Mouse (Mus musculus): Measurements from ENCODE around the gene Tap1. TPM values are rescaled to one million over a fixed set of nuclear protein-coding genes. Genes with fewer than 3 reads are reported as not detected.
"Not testable (repeated sequence)": the region's sequence is repeated elsewhere in the genome, so short reads cannot be mapped to it uniquely, and the experiment has no call there.

Tap1 gene
- 0.05 and 0.06 TPM in 2 replicates for polyA plus RNA-seq (2012)

DNA sequence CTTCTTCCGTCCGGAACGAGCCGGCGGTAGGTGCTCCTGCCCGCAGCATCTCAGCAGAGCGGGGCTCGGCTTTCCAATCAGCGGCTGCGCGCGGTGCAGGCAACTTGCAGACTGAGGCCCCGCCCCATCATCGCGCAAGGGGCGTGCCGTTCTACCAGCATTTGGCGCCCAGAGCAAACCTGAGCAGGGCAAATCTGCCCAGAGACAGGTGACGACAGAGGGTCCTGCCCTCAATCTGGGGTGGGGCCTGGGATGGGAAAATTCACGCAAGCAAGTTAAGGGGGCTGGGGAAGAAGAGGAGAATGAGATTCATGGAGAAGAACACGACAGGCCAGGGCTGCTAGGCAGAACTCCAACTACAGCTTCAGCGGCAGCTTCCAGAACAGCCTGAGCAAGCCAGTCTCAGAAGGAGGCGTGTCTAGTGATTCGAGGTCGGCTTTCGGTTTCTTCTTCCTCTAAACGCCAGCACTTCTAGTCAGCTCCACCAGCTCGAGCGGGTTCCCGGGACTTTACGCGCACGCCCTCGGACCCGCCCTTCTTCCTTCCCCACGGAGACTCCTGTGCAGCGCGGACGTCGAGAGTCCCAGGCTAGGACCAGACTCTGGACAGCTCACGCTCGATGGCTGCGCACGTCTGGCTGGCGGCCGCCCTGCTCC is at the start of gene Tap1, which contains the start of gene Psmb9:
TSS of gene Tap1 (plus strand) at position 293 of the 656 bp plus-strand sequence.
TSS of gene Psmb9 (minus strand) at position 504 of the 656 bp plus-strand sequence.
- peaks cover 23% of the 10 kb centered on the region for H3K4me1 ChIP-seq (ENCODE audit: control insufficient read depth)
- TF ChIP-seq GATA1 (IDR thresholded peaks at IDR 0.05; ENCODE audit: low read length) (no peak), TAL1 (IDR thresholded peaks at IDR 0.05; ENCODE audit: low read length) (no peak)

DNA sequence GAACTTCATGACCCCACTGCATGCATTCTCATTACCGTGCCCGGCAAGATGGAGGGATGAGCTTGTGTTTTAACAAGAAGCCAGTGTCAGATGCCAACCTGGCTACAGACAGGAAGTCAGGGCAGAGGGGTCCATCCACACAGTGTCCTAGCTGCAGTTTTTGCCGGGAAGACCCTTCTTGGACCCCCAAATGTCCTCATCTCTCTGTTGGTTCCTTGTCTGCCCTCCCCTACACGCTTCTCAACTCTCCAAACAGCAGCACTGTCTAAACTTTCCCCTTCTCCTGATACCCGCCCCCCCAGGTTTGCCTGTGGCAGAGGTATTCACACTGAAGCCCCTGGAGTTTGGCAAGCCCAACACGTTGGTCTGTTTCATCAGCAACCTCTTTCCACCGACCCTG is 49.8 kb upstream of the Tap1 start:
- H3K27me3 ChIP-seq (ENCODE audit: control insufficient read depth) = peaks cover 51% of the 10 kb centered on the region

More for the DNA sequence above, at the start of gene Tap1, which contains the start of gene Psmb9:
- Histone ChIP-seq H3K4me3 (replicated peaks) (peak within 1 kb of the TSS; percentile 80), H3K27me3 (ENCODE audit: control insufficient read depth) (peaks cover 63% of the 10 kb centered on the region), H3K9me3 (ENCODE audit: control insufficient read depth, low read length) (no peaks in the 10 kb centered on the region), H3K36me3 (ENCODE audit: control insufficient read depth) (no peaks in the 10 kb centered on the region)

GRCm38 (mm10) chr17:34138655-34139054 is 48.7 kb upstream of the Tap1 start:
- H3K36me3 ChIP-seq (ENCODE audit: control insufficient read depth) = no peaks in the 10 kb centered on the region
- TF ChIP-seq GATA1 (IDR thresholded peaks at IDR 0.05; ENCODE audit: low read length) (no peak), TAL1 (IDR thresholded peaks at IDR 0.05; ENCODE audit: low read length) (no peak)
- H3K4me3 ChIP-seq (replicated peaks) = no peak overlapping the region
- peaks cover 26% of the 10 kb centered on the region for H3K4me1 ChIP-seq (ENCODE audit: control insufficient read depth)
- H3K9me3 ChIP-seq (ENCODE audit: control insufficient read depth, low read length) = no peaks in the 10 kb centered on the region
- peaks cover 51% of the 10 kb centered on the region for H3K27me3 ChIP-seq (ENCODE audit: control insufficient read depth)

More for the DNA sequence above, 49.8 kb upstream of the Tap1 start:
- Histone ChIP-seq H3K36me3 (ENCODE audit: control insufficient read depth) (no peaks in the 10 kb centered on the region), H3K4me3 (replicated peaks) (no peak overlapping the region), H3K4me1 (ENCODE audit: control insufficient read depth) (peaks cover 24% of the 10 kb centered on the region), H3K9me3 (ENCODE audit: control insufficient read depth, low read length) (no peaks in the 10 kb centered on the region)
- TF ChIP-seq TAL1 (IDR thresholded peaks at IDR 0.05; ENCODE audit: low read length) (no peak), GATA1 (IDR thresholded peaks at IDR 0.05; ENCODE audit: low read length) (no peak)

DNA sequence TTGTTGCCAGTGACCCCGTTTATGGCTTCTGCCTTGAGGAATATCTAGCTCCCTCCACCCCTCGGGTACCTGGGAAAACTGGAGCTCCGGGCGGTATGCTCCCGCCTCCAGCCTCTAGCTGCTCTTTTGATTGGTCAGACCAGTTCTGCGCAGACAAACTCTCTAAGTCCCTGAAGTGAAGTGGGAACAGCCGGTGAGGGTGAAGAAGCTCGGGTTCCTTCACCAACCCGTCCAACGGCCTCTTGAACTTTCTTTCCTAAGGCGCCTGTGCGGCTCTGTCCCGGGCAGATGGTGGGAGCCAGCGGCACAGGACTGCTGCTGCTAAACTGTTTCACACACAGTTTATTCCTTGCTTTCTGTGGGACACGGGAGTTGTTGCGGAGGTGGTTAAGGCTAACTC is 47.9 kb upstream of the Tap1 start:
- Histone ChIP-seq H3K9me3 (ENCODE audit: control insufficient read depth, low read length) (no peaks in the 10 kb centered on the region), H3K4me3 (replicated peaks) (peak overlapping the region; percentile 52), H3K36me3 (ENCODE audit: control insufficient read depth) (no peaks in the 10 kb centered on the region), H3K4me1 (ENCODE audit: control insufficient read depth) (peaks cover 26% of the 10 kb centered on the region), H3K27me3 (ENCODE audit: control insufficient read depth) (peaks cover 50% of the 10 kb centered on the region)
- no peak for TF ChIP-seq TAL1 (IDR thresholded peaks at IDR 0.05; ENCODE audit: low read length)
- TF ChIP-seq GATA1 (IDR thresholded peaks at IDR 0.05; ENCODE audit: low read length) = no peak

GRCm38 (mm10) chr17:34140240-34140639 is 47.1 kb upstream of the Tap1 start:
- Histone ChIP-seq H3K4me1 (ENCODE audit: control insufficient read depth) (peaks cover 25% of the 10 kb centered on the region), H3K4me3 (replicated peaks) (peak overlapping the region; percentile 52), H3K9me3 (ENCODE audit: control insufficient read depth, low read length) (no peaks in the 10 kb centered on the region), H3K27me3 (ENCODE audit: control insufficient read depth) (peaks cover 49% of the 10 kb centered on the region), H3K36me3 (ENCODE audit: control insufficient read depth) (no peaks in the 10 kb centered on the region)
- TF ChIP-seq TAL1 (IDR thresholded peaks at IDR 0.05; ENCODE audit: low read length) (no peak), GATA1 (IDR thresholded peaks at IDR 0.05; ENCODE audit: low read length) (no peak)

- Histone ChIP-seq H3K4me1 (ENCODE audit: control insufficient read depth) (peaks cover 17% of the 10 kb centered on the region), H3K36me3 (ENCODE audit: control insufficient read depth) (no peaks in the 10 kb centered on the region), H3K4me3 (replicated peaks) (no peak overlapping the region), H3K9me3 (ENCODE audit: control insufficient read depth, low read length) (no peaks in the 10 kb centered on the region), H3K27me3 (ENCODE audit: control insufficient read depth) (peaks cover 48% of the 10 kb centered on the region)
- no peak for TF ChIP-seq GATA1 (IDR thresholded peaks at IDR 0.05; ENCODE audit: low read length)
- TF ChIP-seq TAL1 (IDR thresholded peaks at IDR 0.05; ENCODE audit: low read length) = no peak
Observed at GRCm38 (mm10) chr17:34141448-34141847, 45.9 kb upstream of the Tap1 start.

- Histone ChIP-seq H3K4me3 (replicated peaks) (no peak overlapping the region), H3K27me3 (ENCODE audit: control insufficient read depth) (peaks cover 38% of the 10 kb centered on the region), H3K36me3 (ENCODE audit: control insufficient read depth) (no peaks in the 10 kb centered on the region), H3K4me1 (ENCODE audit: control insufficient read depth) (peaks cover 17% of the 10 kb centered on the region), H3K9me3 (ENCODE audit: control insufficient read depth, low read length) (no peaks in the 10 kb centered on the region)
- no peak for TF ChIP-seq TAL1 (IDR thresholded peaks at IDR 0.05; ENCODE audit: low read length)
- no peak for TF ChIP-seq GATA1 (IDR thresholded peaks at IDR 0.05; ENCODE audit: low read length)
Observed at GRCm38 (mm10) chr17:34142456-34143010, 44.8 kb upstream of the Tap1 start.

GRCm38 (mm10) chr17:34143033-34143432 is 44.3 kb upstream of the Tap1 start, which contains the start of gene H2-DMb2:
TSS of gene H2-DMb2 (plus strand) at chr17:34143307.
- TF ChIP-seq TAL1 (IDR thresholded peaks at IDR 0.05; ENCODE audit: low read length) (no peak), GATA1 (IDR thresholded peaks at IDR 0.05; ENCODE audit: low read length) (no peak)
- no peaks in the 10 kb centered on the region for H3K9me3 ChIP-seq (ENCODE audit: control insufficient read depth, low read length)
- H3K27me3 ChIP-seq (ENCODE audit: control insufficient read depth) = peaks cover 33% of the 10 kb centered on the region
- H3K4me3 ChIP-seq (replicated peaks) = no peak within 1 kb of the TSS
- H3K36me3 ChIP-seq (ENCODE audit: control insufficient read depth) = no peaks in the 10 kb centered on the region
- peaks cover 17% of the 10 kb centered on the region for H3K4me1 ChIP-seq (ENCODE audit: control insufficient read depth)

DNA sequence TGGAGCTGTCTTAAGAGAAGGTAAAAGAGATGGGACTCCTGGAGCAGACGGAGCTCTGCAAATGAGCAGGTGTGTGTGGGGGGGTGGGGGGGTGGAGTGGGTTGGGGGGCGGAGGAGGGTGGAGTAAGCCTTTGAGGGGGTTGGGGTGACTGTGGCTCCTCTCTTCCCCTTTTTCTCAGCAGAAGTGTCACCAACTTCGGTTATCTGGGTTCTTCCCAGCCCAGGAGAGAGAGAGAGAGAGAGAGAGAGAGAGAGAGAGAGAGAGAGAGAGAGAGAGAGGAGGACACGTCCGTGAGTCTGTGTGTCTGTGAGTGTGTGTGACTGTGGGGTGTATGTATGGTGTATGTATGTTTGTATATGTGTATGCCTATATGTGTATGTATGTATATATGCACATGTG is 43.9 kb upstream of the Tap1 start:
- Histone ChIP-seq H3K4me1 (ENCODE audit: control insufficient read depth) (peaks cover 17% of the 10 kb centered on the region), H3K4me3 (replicated peaks) (no peak overlapping the region), H3K36me3 (ENCODE audit: control insufficient read depth) (no peaks in the 10 kb centered on the region), H3K27me3 (ENCODE audit: control insufficient read depth) (peaks cover 29% of the 10 kb centered on the region), H3K9me3 (ENCODE audit: control insufficient read depth, low read length) (no peaks in the 10 kb centered on the region)
- TF ChIP-seq GATA1 (IDR thresholded peaks at IDR 0.05; ENCODE audit: low read length) = no peak
- TF ChIP-seq TAL1 (IDR thresholded peaks at IDR 0.05; ENCODE audit: low read length) = no peak

DNA sequence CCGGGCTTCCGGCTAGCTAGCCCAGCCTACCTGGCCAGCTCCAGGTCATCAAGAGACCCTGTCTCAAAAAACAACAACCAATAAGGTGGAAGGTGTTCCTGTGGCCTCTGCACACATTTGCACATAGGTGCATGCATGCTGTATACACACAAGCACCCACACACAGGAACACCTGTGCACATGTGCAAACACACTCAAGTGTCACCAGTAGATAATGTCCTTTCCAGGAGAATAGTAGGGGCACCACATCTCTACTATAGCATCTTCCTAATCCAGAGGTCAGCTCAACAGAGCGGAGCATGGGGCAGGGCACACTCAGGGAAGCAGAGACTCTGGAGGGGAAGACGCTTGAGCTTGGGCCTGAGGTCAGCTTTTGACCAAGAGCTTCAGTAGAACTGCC is 43.1 kb upstream of the Tap1 start:
- not testable (repeated sequence) for H3K9me3 ChIP-seq (ENCODE audit: control insufficient read depth, low read length); H3K4me3 ChIP-seq (replicated peaks); H3K36me3 ChIP-seq (ENCODE audit: control insufficient read depth)
- H3K27me3 ChIP-seq (ENCODE audit: control insufficient read depth) = peaks cover 21% of the 10 kb centered on the region
- peaks cover 17% of the 10 kb centered on the region for H3K4me1 ChIP-seq (ENCODE audit: control insufficient read depth)
